9 mouse cellular contexts compared by ENCODE assay signal in genomic region chr2:147895691-147896090, GRCm38 (mm10).
A peak's percentile ranks its signal among the peaks of the same experiment; 100 is the strongest.
DNase-seq lines count a peak whose midpoint lies in the region; ATAC-seq and TF ChIP-seq lines count a peak whose summit lies in the region.
"Had no signal": no experiment of that assay in that cellular context is flagged by ENCODE, and none has a peak within 500 bp of the region (broad histone marks: within the 10 kb centered on the region; RNA-seq: fewer than 3 reads in every experiment).

No protein-coding gene starts in this region.

- no peak overlapping the region for H3K27ac ChIP-seq in forebrain, embryonic 13.5 days
- no peak overlapping the region for H3K27ac ChIP-seq in stomach, postnatal 0 days (replicated peaks)
- H3K27ac ChIP-seq: heart, embryonic 15.5 days had no signal

- DNase-seq in gastrocnemius, adult 18-20 months (ENCODE audit: low spot score), result peak; percentile 2
- DNase-seq in gastrocnemius, postnatal 36 days, result no peak
- peak; percentile 36 for DNase-seq in 416B (ENCODE audit: low read depth)
- DNase-seq in brain, embryonic 14.5 days (ENCODE audit: low read depth), result peak; percentile 67
- peak; percentile 51 for DNase-seq in kidney, postnatal 10 days
- peak; percentile 59 for DNase-seq in lung, postnatal 10 days
- peak; percentile 69 for DNase-seq in stomach, postnatal 0 days (ENCODE audit: low spot score)

- H3K4me1 ChIP-seq in forebrain, embryonic 13.5 days, result no peaks in the 10 kb centered on the region
- H3K4me1 ChIP-seq in stomach, postnatal 0 days (replicated peaks; ENCODE audit: control insufficient read depth, insufficient read depth), result no peaks in the 10 kb centered on the region
- H3K4me1 ChIP-seq: heart, embryonic 15.5 days had no signal

- H3K4me2 ChIP-seq in forebrain, embryonic 13.5 days, result no peak overlapping the region
- H3K4me2 ChIP-seq in stomach, postnatal 0 days (replicated peaks; ENCODE audit: low read depth), result no peak overlapping the region
- H3K4me2 ChIP-seq: heart, embryonic 15.5 days had no signal

- no peak overlapping the region for H3K9ac ChIP-seq in forebrain, embryonic 13.5 days
- H3K9ac ChIP-seq in stomach, postnatal 0 days (ENCODE audit: low read length), result no peak overlapping the region
- H3K9ac ChIP-seq: heart, embryonic 15.5 days had no signal

- H3K4me3 ChIP-seq in forebrain, embryonic 13.5 days, result no peak overlapping the region
- no peak overlapping the region for H3K4me3 ChIP-seq in stomach, postnatal 0 days (ENCODE audit: low read depth, low read length)
- H3K4me3 ChIP-seq: heart, embryonic 15.5 days had no signal

- H3K27me3 ChIP-seq in forebrain, embryonic 13.5 days, result no peaks in the 10 kb centered on the region
- no peaks in the 10 kb centered on the region for H3K27me3 ChIP-seq in stomach, postnatal 0 days (ENCODE audit: control insufficient read depth, insufficient read depth, low read length)
- H3K27me3 ChIP-seq: heart, embryonic 15.5 days had no signal

- intact Hi-C loops in gastrocnemius, postnatal 36 days (cut with DNase I), result no loop called here

- no peak for TF ChIP-seq EP300 in stomach, postnatal 0 days (optimal IDR thresholded peaks at IDR 0.05)

- WGBS in forebrain, embryonic 13.5 days, result 3% methylated on average over 1 of the region's 1 CpGs
- WGBS in stomach, postnatal 0 days, result 0% methylated on average over 1 of the region's 1 CpGs

- H3K9me3 ChIP-seq in forebrain, embryonic 13.5 days (replicated peaks), result no peaks in the 10 kb centered on the region
- H3K9me3 ChIP-seq in stomach, postnatal 0 days (ENCODE audit: control insufficient read depth, low read length), result no peaks in the 10 kb centered on the region
- H3K9me3 ChIP-seq: heart, embryonic 15.5 days had no signal

- peak; percentile 51; the same call in 1 of the 2 replicates for ATAC-seq in forebrain, embryonic 13.5 days
- ATAC-seq in stomach, postnatal 0 days (ENCODE audit: low FRiP score, low TSS enrichment), result no peak

- TF ChIP-seq CTCF in brain, embryonic 14.5 days (IDR thresholded peaks at IDR 0.05; ENCODE audit: borderline replicate concordance, extremely low read depth, insufficient read depth, insufficient read length), result peak; percentile 85
- peak; percentile 88 for TF ChIP-seq CTCF in stomach, postnatal 0 days (IDR thresholded peaks at IDR 0.05; ENCODE audit: low read depth)

- no peaks in the 10 kb centered on the region for H3K36me3 ChIP-seq in forebrain, embryonic 13.5 days (ENCODE audit: poor library complexity, severe bottlenecking)
- H3K36me3 ChIP-seq in stomach, postnatal 0 days (ENCODE audit: control insufficient read depth, insufficient read depth, low read length), result no peaks in the 10 kb centered on the region
- H3K36me3 ChIP-seq: heart, embryonic 15.5 days had no signal

- no peak for TF ChIP-seq POLR2A in brain, embryonic 14.5 days (IDR thresholded peaks at IDR 0.05; ENCODE audit: borderline replicate concordance, extremely low read depth, insufficient read depth, insufficient read length, poor library complexity, severe bottlenecking)

Comparison
In these comparisons a context has a peak if more than half of its experiments do, and no peak if none do; other contexts are left out.
1. DNase-seq: peak in gastrocnemius, adult 18-20 months (single experiment), 416B (single experiment), brain, embryonic 14.5 days (single experiment), kidney, postnatal 10 days (single experiment), lung, postnatal 10 days (single experiment) and stomach, postnatal 0 days (single experiment); none in gastrocnemius, postnatal 36 days (0 of 2).